23 mouse cellular contexts compared by ENCODE assay signal in the genomic region with DNA sequence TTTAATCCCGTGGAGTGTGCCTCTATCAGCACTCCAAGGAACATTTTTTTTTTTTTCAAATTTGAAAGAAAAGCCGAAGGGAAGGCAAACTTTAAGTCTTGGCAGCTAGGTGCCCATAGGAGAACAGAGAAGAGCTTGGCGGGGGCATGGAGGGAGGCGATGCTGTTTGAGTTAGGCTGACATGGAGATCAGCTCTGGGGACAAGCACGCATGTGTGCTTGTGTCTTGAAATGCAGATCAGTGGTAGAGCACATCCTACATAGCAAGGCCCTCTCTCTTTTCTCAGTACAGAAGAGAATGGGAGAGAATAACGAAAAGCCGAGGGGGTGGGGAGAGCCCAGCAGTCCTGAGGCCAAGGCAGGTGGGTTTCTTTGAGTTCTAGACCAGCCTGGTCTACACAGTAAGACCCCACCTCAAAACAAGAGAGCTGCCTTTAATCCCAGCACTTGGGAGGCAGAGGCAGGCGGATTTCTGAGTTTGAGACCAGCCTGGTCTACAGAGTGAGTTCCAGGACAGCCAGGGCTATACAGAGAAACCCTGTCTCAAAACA. TPM values are rescaled to one million over a fixed set of nuclear protein-coding genes. Genes with fewer than 3 reads are reported as not detected.
A peak's percentile ranks its signal among the peaks of the same experiment; 100 is the strongest.
DNase-seq lines count a peak whose midpoint lies in the region; ATAC-seq and TF ChIP-seq lines count a peak whose summit lies in the region.
"Had no signal": no experiment of that assay in that cellular context is flagged by ENCODE, and none has a peak within 500 bp of the region (broad histone marks: within the 10 kb centered on the region; RNA-seq: fewer than 3 reads in every experiment).

No protein-coding gene starts in this region.

- peaks cover 10% of the 10 kb centered on the region; the same call in 1 of the 2 replicates for H3K36me3 ChIP-seq in lung, embryonic 14.5 days (ENCODE audit: insufficient read depth)
- H3K36me3 ChIP-seq in myocyte (ENCODE audit: control insufficient read depth, insufficient read depth): no peaks in the 10 kb centered on the region

- peak overlapping the region; percentile 69; the same call in 1 of the 2 replicates for H3K4me2 ChIP-seq in lung, embryonic 14.5 days
- peak overlapping the region; percentile 72 for H3K4me2 ChIP-seq in myocyte (ENCODE audit: low read depth)

- TF ChIP-seq POLR2A in myocyte (IDR thresholded peaks at IDR 0.05; ENCODE audit: insufficient read length, low read depth): no peak

- no peaks in the 10 kb centered on the region for H3K27me3 ChIP-seq in lung, embryonic 14.5 days (ENCODE audit: insufficient read depth, low read length)
- no peaks in the 10 kb centered on the region for H3K27me3 ChIP-seq in myocyte (ENCODE audit: control insufficient read depth, insufficient read depth, insufficient read length)
- H3K27me3 ChIP-seq: limb, embryonic 13.5 days; midbrain, embryonic 12.5 days had no signal

- 0 out of 2 replicates have a peak, but pooled peaks cover 3% of the 10 kb centered on the region for H3K9me3 ChIP-seq in lung, embryonic 14.5 days (ENCODE audit: low read depth, low read length)
- H3K9me3 ChIP-seq: midbrain, embryonic 12.5 days had no signal

- no peak overlapping the region for H3ac ChIP-seq in myocyte (ENCODE audit: control insufficient read depth, insufficient read length)

- 91% methylated on average over 8 of the region's 8 CpGs for WGBS in lung, embryonic 14.5 days

- H3K27ac ChIP-seq in lung, embryonic 14.5 days (ENCODE audit: low read depth): no peak overlapping the region
- H3K27ac ChIP-seq: limb, embryonic 13.5 days had no signal

- H3K4me3 ChIP-seq in lung, embryonic 14.5 days (ENCODE audit: low read depth, low read length): no peak overlapping the region; the same call in 1 of the 2 replicates
- peak overlapping the region; percentile 75 for H3K4me3 ChIP-seq in myocyte

- no peaks in the 10 kb centered on the region for H3K4me1 ChIP-seq in lung, embryonic 14.5 days (ENCODE audit: insufficient read depth)

- DNase-seq in cerebellum, adult 11-12 months: peak; percentile 49
- no peak for DNase-seq in cerebellum, adult 9-11 months
- DNase-seq in lung, embryonic 14.5 days: no peak
- no peak for DNase-seq in lung, postnatal 36 days
- peak; percentile 20 for DNase-seq in induced T-regulatory cell, adult 2 months (ENCODE audit: low read depth)
- DNase-seq in left cerebral cortex, adult 8-10 months (ENCODE audit: low spot score in 2 of 2): no peak
- DNase-seq: adrenal gland, postnatal 10 days; gastrocnemius, postnatal 10 days; heart, postnatal 4 days; kidney, adult 2 months; kidney, postnatal 25 days; layer of hippocampus, adult 9-11 months had no signal

- H3K79me2 ChIP-seq in myocyte (ENCODE audit: control insufficient read depth, insufficient read depth): peaks cover 9% of the 10 kb centered on the region

- ATAC-seq in lung, embryonic 14.5 days (ENCODE audit: insufficient read depth): no peak
- ATAC-seq in megakaryocyte progenitor cell, adult 5-6 weeks (replicated peaks; ENCODE audit: poor library complexity): no peak

- no peak overlapping the region for H3K9ac ChIP-seq in lung, embryonic 14.5 days
- H3K9ac ChIP-seq: limb, embryonic 13.5 days; midbrain, embryonic 12.5 days had no signal

- TF ChIP-seq CTCF in lung, embryonic 14.5 days (IDR thresholded peaks at IDR 0.05; ENCODE audit: low read depth): no peak

TF ChIP-seq in myocyte, 11 proteins besides CTCF, POLR2A, EP300 and RAD21:
- TF ChIP-seq MYOG (IDR thresholded peaks at IDR 0.05; ENCODE audit: control insufficient read depth in 1 of 3, insufficient read depth in 1 of 3, insufficient read length in 2 of 3, low read depth in 2 of 3) (no peak), TCF3 (IDR thresholded peaks at IDR 0.05; ENCODE audit: insufficient read length, low read depth) (no peak), REST (IDR thresholded peaks at IDR 0.05; ENCODE audit: insufficient read depth, insufficient read length) (no peak), TCF12 (IDR thresholded peaks at IDR 0.05; ENCODE audit: insufficient read depth, poor library complexity, severe bottlenecking) (no peak), USF1 (IDR thresholded peaks at IDR 0.05; ENCODE audit: low read depth) (no peak), MAX (IDR thresholded peaks at IDR 0.05; ENCODE audit: low read depth) (no peak), MYOD1 (IDR thresholded peaks at IDR 0.05; ENCODE audit: control insufficient read depth in 1 of 3, insufficient read length in 2 of 3, low read depth in 2 of 3) (no peak), E2F4 (IDR thresholded peaks at IDR 0.05; ENCODE audit: insufficient read depth) (no peak), CEBPB (IDR thresholded peaks at IDR 0.05; ENCODE audit: insufficient read depth, poor library complexity, severe bottlenecking) (no peak), SRF (IDR thresholded peaks at IDR 0.05; ENCODE audit: control insufficient read depth, insufficient read length, low read depth) (no peak), POLR2AphosphoS2 (IDR thresholded peaks at IDR 0.05; ENCODE audit: insufficient read length, low read depth) (no peak)

RNA-seq across cellular contexts. Expression of gene Smg9, which starts 1.0 kb away (rescaled TPM):
- polyA plus RNA-seq in lung, embryonic 14.5 days (2014; fragmentation: Nextera tagmentation; extraction: Ambion mirVana): 21.5 and 24.5 TPM in 2 replicates
- polyA plus RNA-seq in myocyte (2012; fragmentation: generic; extraction: Trizol): 17.4 TPM
- 10.8 and 18.1 TPM in 2 replicates for total RNA-seq in megakaryocyte progenitor cell, adult 5-6 weeks (2015)
- total RNA-seq in megakaryocyte progenitor cell, adult 5-6 weeks (2017): 16.0 and 20.8 TPM in 2 replicates
- total RNA-seq in left cerebral cortex, adult 8-10 months (2022): 10 to 100 TPM; 40.2 to 47.7 (median 43.4) TPM

RNA-seq across cellular contexts. Expression of gene Kcnn4, which starts 28.4 kb away (rescaled TPM):
- 1.6 and 1.7 TPM in 2 replicates for polyA plus RNA-seq in lung, embryonic 14.5 days (2014; fragmentation: Nextera tagmentation; extraction: Ambion mirVana)
- polyA plus RNA-seq in myocyte (2012; fragmentation: generic; extraction: Trizol): 37.4 TPM
- 20.5 and 28.0 TPM in 2 replicates for total RNA-seq in megakaryocyte progenitor cell, adult 5-6 weeks (2015)
- total RNA-seq in megakaryocyte progenitor cell, adult 5-6 weeks (2017): 48.6 and 57.7 TPM in 2 replicates
- total RNA-seq in left cerebral cortex, adult 8-10 months (2022): 1 to 10 TPM in 1 of 4 experiments, under 1 TPM in 3; 0.50 to 1.0 (median 0.53) TPM

RNA-seq across cellular contexts. Expression of gene Lypd5, which starts 49.4 kb away (rescaled TPM):
- not detected in 2 replicates for polyA plus RNA-seq in lung, embryonic 14.5 days (2014; fragmentation: Nextera tagmentation; extraction: Ambion mirVana)
- polyA plus RNA-seq in myocyte (2012; fragmentation: generic; extraction: Trizol): not detected
- not detected in 2 replicates for total RNA-seq in megakaryocyte progenitor cell, adult 5-6 weeks (2015)
- total RNA-seq in megakaryocyte progenitor cell, adult 5-6 weeks (2017): not detected in 2 replicates
- total RNA-seq in left cerebral cortex, adult 8-10 months (2022): not detected
- total RNA-seq: adrenal gland, postnatal 10 days; gastrocnemius, postnatal 10 days; heart, postnatal 4 days; neutrophil, adult 5-6 weeks had no signal
- polyA plus RNA-seq: forebrain, embryonic 11.5 days; frontal cortex, adult 2 months; heart, embryonic 14.5 days; hindbrain, embryonic 16.5 days; kidney, adult 2 months; limb, embryonic 13.5 days; lung, postnatal 0 days; midbrain, embryonic 12.5 days; urinary bladder, adult 2 months had no signal

RNA-seq across cellular contexts. Expression of gene Irgc1, which starts 53.7 kb away (rescaled TPM):
- polyA plus RNA-seq in lung, embryonic 14.5 days (2014; fragmentation: Nextera tagmentation; extraction: Ambion mirVana): 0.14 TPM in 1 of 2 replicates, not detected in the other
- polyA plus RNA-seq in myocyte (2012; fragmentation: generic; extraction: Trizol): 0.32 TPM
- total RNA-seq in megakaryocyte progenitor cell, adult 5-6 weeks (2015): 0.07 TPM in 1 of 2 replicates, not detected in the other
- not detected in 2 replicates for total RNA-seq in megakaryocyte progenitor cell, adult 5-6 weeks (2017)
- under 1 TPM in 1 of 4 experiments, not detected in 3; 0.21 TPM for total RNA-seq in left cerebral cortex, adult 8-10 months (2022)
- total RNA-seq: heart, postnatal 4 days had no signal
- polyA plus RNA-seq: forebrain, embryonic 11.5 days; heart, embryonic 14.5 days; hindbrain, embryonic 16.5 days; limb, embryonic 13.5 days; midbrain, embryonic 12.5 days had no signal

Comparison
In these comparisons a context has a peak if more than half of its experiments do, and no peak if none do; other contexts are left out.
1. DNase-seq: peak in cerebellum, adult 11-12 months (single experiment) and induced T-regulatory cell, adult 2 months (single experiment); none in cerebellum, adult 9-11 months (single experiment), lung, embryonic 14.5 days (single experiment), lung, postnatal 36 days (single experiment) and left cerebral cortex, adult 8-10 months (0 of 2).
2. RNA of gene Kcnn4, which starts 28.4 kb away (total RNA-seq): 20.5 to 57.7 TPM in megakaryocyte progenitor cell, adult 5-6 weeks; 0.50 to 1.0 TPM in left cerebral cortex, adult 8-10 months; every median in the first group is over 10 times any median in the second.